Mouse (Mus musculus) CH12.LX (cell line): ENCODE data around the gene Tmem170b. TPM values are rescaled to one million over a fixed set of nuclear protein-coding genes. Genes with fewer than 3 reads are reported as not detected.

Experiments used
- DNase-seq: peaks from one replicate; pipeline ENCODE4 v3.0.0-alpha.2; 2013; ENCODE audit errors: extremely low read depth
- H3K27ac ChIP-seq: 2 replicates; pipeline ENCODE4 v1.5.1; 2012; ENCODE audit warnings: low read depth, mild to moderate bottlenecking, control low read depth, moderate library complexity; ENCODE audit not compliant: insufficient read depth
- H3K27me3 ChIP-seq: replicated peaks from 2 replicates; pipeline ENCODE3; 2012; ENCODE audit warnings: inconsistent platforms
- H3K36me3 ChIP-seq, 2 experiments: replicated peaks in 1 of 2; 2 replicates each; pipeline versions ENCODE3 to v1.6.1; 2012; ENCODE audit warnings: inconsistent platforms in 1 of 2, low read length in 1 of 2, mild to moderate bottlenecking in 1 of 2, mixed read lengths in 1 of 2, moderate library complexity in 1 of 2; ENCODE audit not compliant: control insufficient read depth in 1 of 2, insufficient read depth in 1 of 2
- H3K4me1 ChIP-seq, 2 experiments: 2 replicates each; pipeline ENCODE4 v1.6.1; 2012; ENCODE audit warnings: inconsistent platforms in 1 of 2, moderate library complexity in 1 of 2; ENCODE audit not compliant: insufficient read depth in 2 of 2, control insufficient read depth in 1 of 2
- H3K4me2 ChIP-seq: 2 replicates; pipeline ENCODE4 v1.6.1; 2012; ENCODE audit warnings: low read depth, mild to moderate bottlenecking, control low read depth; ENCODE audit not compliant: poor library complexity, insufficient read depth, severe bottlenecking
- H3K4me3 ChIP-seq, 3 experiments: fragments of 150-350 bp in 1 of 3; sonication (generic) in 1 of 3; replicated peaks in 1 of 3; 2 replicates each; pipeline versions ENCODE3 to v1.5.1; 2011 to 2012; ENCODE audit warnings: low read depth in 2 of 3, low read length in 2 of 3, mild to moderate bottlenecking in 2 of 3, moderate library complexity in 2 of 3, control low read depth in 1 of 3, improper control_type of control experiment in 1 of 3, inconsistent platforms in 1 of 3, mixed read lengths in 1 of 3; ENCODE audit not compliant: poor library complexity in 1 of 3
- H3K79me2 ChIP-seq: replicated peaks from 2 replicates; pipeline ENCODE4 v1.6.1; 2012; ENCODE audit warnings: mild to moderate bottlenecking, moderate library complexity; ENCODE audit not compliant: control insufficient read depth, poor library complexity, insufficient read depth, severe bottlenecking; ENCODE audit errors: extremely low read depth
- H3K9ac ChIP-seq: 2 replicates; pipeline ENCODE4 v1.6.1; 2012; ENCODE audit warnings: low read depth, mild to moderate bottlenecking, control low read depth, moderate library complexity; ENCODE audit not compliant: insufficient read depth
- H3K9me3 ChIP-seq: replicated peaks from 2 replicates; pipeline ENCODE3; 2012; ENCODE audit warnings: low read length, inconsistent platforms, mixed read lengths
- BHLHE40 ChIP-seq: IDR thresholded peaks from 2 replicates; pipeline ENCODE4 v1.6.1; 2011; ENCODE audit warnings: mild to moderate bottlenecking, low read depth, low read length, improper control_type of control experiment
- CHD1 ChIP-seq: IDR thresholded peaks from 2 replicates; pipeline ENCODE4 v1.6.1; 2012; ENCODE audit warnings: low read depth, low read length, improper control_type of control experiment, inconsistent platforms
- ETS1 ChIP-seq: conservative IDR thresholded peaks from 2 replicates; pipeline ENCODE4 v1.6.1; 2012; ENCODE audit warnings: low read depth, mild to moderate bottlenecking, inconsistent platforms, low read length, improper control_type of control experiment, moderate library complexity
- GABPA ChIP-seq: IDR thresholded peaks from 2 replicates; pipeline ENCODE4 v1.6.1; 2012; ENCODE audit warnings: low read depth, low read length, improper control_type of control experiment, inconsistent platforms; ENCODE audit not compliant: insufficient replicate concordance
- IRF4 ChIP-seq: IDR thresholded peaks from 2 replicates; pipeline ENCODE4 v1.6.1; 2014; ENCODE audit warnings: low read depth, mild to moderate bottlenecking, inconsistent platforms, low read length, improper control_type of control experiment
- JUN ChIP-seq: IDR thresholded peaks from 2 replicates; pipeline ENCODE4 v1.6.1; 2011; ENCODE audit warnings: low read depth, mild to moderate bottlenecking, low read length, improper control_type of control experiment, moderate library complexity; ENCODE audit not compliant: insufficient read depth
- KAT2A ChIP-seq: IDR thresholded peaks from 2 replicates; pipeline ENCODE4 v1.6.1; 2012; ENCODE audit warnings: low read length, improper control_type of control experiment, inconsistent platforms; ENCODE audit not compliant: insufficient replicate concordance
- MAFK ChIP-seq: IDR thresholded peaks from 2 replicates; pipeline ENCODE4 v1.6.1; 2011; ENCODE audit warnings: low read length, improper control_type of control experiment; ENCODE audit not compliant: insufficient replicate concordance
- MEF2A ChIP-seq: IDR thresholded peaks from 2 replicates; pipeline ENCODE4 v1.6.1; 2014; ENCODE audit warnings: low read depth, mild to moderate bottlenecking, inconsistent platforms, low read length, improper control_type of control experiment, borderline replicate concordance
- MXI1 ChIP-seq: IDR thresholded peaks from 2 replicates; pipeline ENCODE4 v1.6.1; 2011; ENCODE audit warnings: mild to moderate bottlenecking, low read depth, low read length, improper control_type of control experiment
- POLR2AphosphoS2 ChIP-seq: IDR thresholded peaks from 2 replicates; pipeline ENCODE4 v1.6.1; 2011; ENCODE audit warnings: low read depth, low read length, improper control_type of control experiment
- RAD21 ChIP-seq: IDR thresholded peaks from 2 replicates; pipeline ENCODE4 v1.6.1; 2011; ENCODE audit warnings: low read depth, mild to moderate bottlenecking, low read length, improper control_type of control experiment, moderate library complexity
- RCOR1 ChIP-seq: conservative IDR thresholded peaks from 2 replicates; pipeline ENCODE4 v1.6.1; 2012; ENCODE audit warnings: low read depth, mild to moderate bottlenecking, inconsistent platforms, low read length, improper control_type of control experiment
- SIN3A ChIP-seq: IDR thresholded peaks from 2 replicates; pipeline ENCODE4 v1.6.1; 2012; ENCODE audit warnings: low read length, improper control_type of control experiment, inconsistent platforms
- SMC3 ChIP-seq: IDR thresholded peaks from 2 replicates; pipeline ENCODE4 v1.6.1; 2011; ENCODE audit warnings: low read depth, low read length, improper control_type of control experiment
- TCF12 ChIP-seq: IDR thresholded peaks from 2 replicates; pipeline ENCODE4 v1.6.1; 2014; ENCODE audit warnings: low read depth, mild to moderate bottlenecking, inconsistent platforms, low read length, improper control_type of control experiment
- UBTF ChIP-seq: IDR thresholded peaks from 2 replicates; pipeline ENCODE4 v1.6.1; 2012; ENCODE audit warnings: low read depth, mild to moderate bottlenecking, inconsistent platforms, low read length, improper control_type of control experiment, moderate library complexity
- ZKSCAN1 ChIP-seq: IDR thresholded peaks from 2 replicates; pipeline ENCODE4 v1.6.1; 2012; ENCODE audit warnings: low read depth, inconsistent platforms, low read length, improper control_type of control experiment, borderline replicate concordance
- dilution Hi-C: fragments of 300-500 bp; cut with MboI; formaldehyde crosslinking; loops from 2 replicates; pipeline ENCODE4 v1.14.3; 2020; ENCODE audit warnings: low sequenced_read_pairs; ENCODE audit not compliant: extremely low pct_unique_long_range_greater_than_20kb, extremely low pct_ligation_motif_present
- in situ Hi-C: fragments of 300-500 bp; cut with MboI; formaldehyde crosslinking; loops from 3 replicates; pipeline ENCODE4 v1.14.3; 2019; ENCODE audit warnings: low sequenced_read_pairs, low pct_ligation_motif_present, low pct_unique_long_range_greater_than_20kb, mixed read lengths
- polyA plus RNA-seq: library from polyadenylated mRNA; unstranded; fragments of >175 nt; gene quantifications from 2 replicates; pipeline ENCODE4 v1.2.1, GENCODE M21; 2012; ENCODE audit warnings: low read depth; ENCODE audit not compliant: insufficient read length
- total RNA-seq, 2 experiments: library from RNA; depleted of rRNA; stranded (reverse); fragments of 300-350 nt in 1 of 2; fragments of >200 nt in 1 of 2; gene quantifications; 2 replicates each; pipeline ENCODE4 v1.2.3; 2012 to 2014

Gene Tmem170b
- total and polyA plus RNA-seq, 3 experiments, result 5.0 to 5.9 (median 5.5) TPM

DNA sequence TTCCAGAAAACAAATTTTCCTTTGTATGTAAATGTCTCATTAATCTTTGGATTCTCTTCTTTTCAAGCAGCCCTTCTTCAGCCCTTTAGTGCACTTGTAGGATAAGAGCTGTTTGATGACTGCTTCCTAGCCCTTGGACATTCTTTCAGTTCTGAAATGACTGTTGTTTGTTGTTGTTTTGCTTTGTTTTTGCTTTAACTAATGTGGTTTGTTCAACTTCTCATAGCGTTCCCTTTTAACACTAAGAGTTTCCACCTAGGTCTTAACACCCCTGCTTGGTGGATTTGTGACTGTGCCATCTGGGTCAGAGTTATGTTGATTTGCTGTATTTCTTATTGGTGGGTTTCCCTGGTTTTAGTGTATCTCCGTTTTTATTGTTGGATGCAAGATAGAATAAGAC lies 8.8 kb downstream of the Tmem170b start:
- dilution Hi-C loops (no loop called here), in situ Hi-C loops (no loop called here)

DNA sequence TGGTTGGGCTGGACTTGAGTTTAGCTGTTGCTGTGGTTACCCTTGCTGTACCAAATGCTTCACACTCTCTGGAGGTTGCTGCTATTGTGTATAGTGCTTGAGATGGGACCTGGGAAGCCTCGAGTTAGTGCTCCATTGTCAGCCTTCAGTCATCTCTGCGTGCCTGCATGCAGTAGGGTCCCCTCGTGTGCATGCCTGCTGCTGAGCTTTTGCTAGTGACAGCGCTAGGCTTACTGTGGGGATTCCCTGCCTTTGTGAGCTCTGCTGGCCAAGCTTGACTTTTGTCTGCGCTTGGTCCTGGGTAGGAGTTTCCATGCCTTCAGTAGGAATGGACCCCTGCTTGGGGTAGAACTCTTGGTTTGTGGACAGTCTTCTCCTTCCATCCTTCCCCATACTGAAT lies 9.3 kb downstream of the Tmem170b start:
- peaks cover 13 to 35% of the 10 kb centered on the region in 2 experiments for H3K4me1 ChIP-seq
- peaks cover 0 to 19% of the 10 kb centered on the region in 2 experiments for H3K36me3 ChIP-seq
- no peaks in the 10 kb centered on the region for H3K9me3 ChIP-seq
- in situ Hi-C loops, result no loop called here
- H3K27ac ChIP-seq, result peak overlapping the region; percentile 3; the same call in 1 of the 2 replicates
- H3K4me2 ChIP-seq, result peak overlapping the region; percentile 25; the same call in 1 of the 2 replicates
- TF ChIP-seq CHD1 (no peak), ETS1 (peak; percentile 23; the same call in 1 of the 2 replicates), MXI1 (0 out of 2 replicates have a peak, but pooled peaks have one; percentile 35), TCF12 (no peak), BHLHE40 (peak; percentile 74)
- TF ChIP-seq, all 38 proteins: peak for 3
- Histone ChIP-seq H3K79me2 (peaks cover 23% of the 10 kb centered on the region), H3K9ac (no peak overlapping the region), H3K27me3 (no peaks in the 10 kb centered on the region), H3K4me3 (no peak overlapping the region)
- dilution Hi-C loops, result no loop called here
- peak; percentile 51 for DNase-seq

More for the DNA sequence above, 8.8 kb downstream of the Tmem170b start:
- Histone ChIP-seq H3K4me1 (peaks cover 13 to 36% of the 10 kb centered on the region in 2 experiments), H3K4me3 (no peak overlapping the region), H3K36me3 (peaks cover 0 to 18% of the 10 kb centered on the region in 2 experiments), H3K4me2 (peak overlapping the region; percentile 25; the same call in 1 of the 2 replicates), H3K9me3 (no peaks in the 10 kb centered on the region), H3K27ac (peak overlapping the region; percentile 3; the same call in 1 of the 2 replicates), H3K79me2 (peaks cover 23% of the 10 kb centered on the region), H3K27me3 (no peaks in the 10 kb centered on the region), H3K9ac (no peak overlapping the region)
- DNase-seq, result no peak
- TF ChIP-seq SIN3A (0 out of 2 replicates have a peak, but pooled peaks have one; percentile 4), TCF12 (no peak), IRF4 (peak; percentile 57; the same call in 1 of the 2 replicates), MEF2A (no peak)

DNA sequence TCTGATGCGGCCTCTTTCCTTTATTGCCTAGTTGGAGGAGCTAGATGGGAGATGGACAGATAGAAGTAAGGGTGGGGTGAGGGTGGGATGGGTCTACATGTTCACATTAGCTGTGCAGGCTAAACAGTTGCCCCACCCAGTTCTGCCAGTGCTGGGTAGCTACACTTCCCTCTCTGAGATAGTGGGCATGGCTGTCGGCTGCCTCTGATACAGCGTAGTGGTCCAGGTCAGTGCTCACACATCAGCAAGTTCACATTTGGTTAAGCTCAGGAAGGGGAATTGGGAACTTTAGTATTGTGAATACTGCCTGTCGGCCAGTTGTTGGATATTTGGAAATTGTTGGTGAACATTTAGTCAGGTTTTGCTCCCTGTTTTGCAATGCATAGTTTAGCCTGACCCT lies 13.8 kb downstream of the Tmem170b start:
- Histone ChIP-seq H3K4me2 (no peak overlapping the region), H3K9me3 (no peaks in the 10 kb centered on the region), H3K79me2 (peaks cover 14% of the 10 kb centered on the region), H3K36me3 (peaks cover 0 to 25% of the 10 kb centered on the region in 2 experiments), H3K27me3 (no peaks in the 10 kb centered on the region), H3K27ac (no peak overlapping the region), H3K4me1 (peaks cover 12 to 32% of the 10 kb centered on the region in 2 experiments), H3K4me3 (no peak overlapping the region), H3K9ac (no peak overlapping the region)
- TF ChIP-seq KAT2A (no peak), RCOR1 (no peak), MEF2A (no peak), UBTF (no peak), MAFK (no peak), ZKSCAN1 (no peak), JUN (no peak), POLR2AphosphoS2 (no peak), RAD21 (no peak), GABPA (no peak), SMC3 (no peak)
- in situ Hi-C loops (no loop called here), dilution Hi-C loops (no loop called here)
- no peak for DNase-seq
